9 mouse cellular contexts compared by ENCODE assay signal in genomic region chr16:45009634-45010033, GRCm38 (mm10).
DNase-seq lines count a peak whose midpoint lies in the region.
"Had no signal": no experiment of that assay in that cellular context is flagged by ENCODE, and none has a peak within 500 bp of the region (broad histone marks: within the 10 kb centered on the region; RNA-seq: fewer than 3 reads in every experiment).

No protein-coding gene starts in this region.

- DNase-seq in ovary, postnatal 36 days (ENCODE audit: low spot score) = peak; percentile 20
- no peak for DNase-seq in ovary, postnatal 10 days (ENCODE audit: low spot score)
- DNase-seq in heart, adult 11 months = peak; percentile 99
- peak; percentile 64 to 77 for DNase-seq in heart, postnatal 10 days
- peak; percentile 45 for DNase-seq in testis, postnatal 10 days (ENCODE audit: low spot score)
- no peak for DNase-seq in layer of hippocampus, adult 9-11 months
- no peak for DNase-seq in layer of hippocampus, postnatal 14 days (ENCODE audit: low spot score in 2 of 2)
- DNase-seq in thymus, postnatal 36 days = no peak
- DNase-seq: kidney, adult 18-20 months had no signal

- intact Hi-C loops in heart, postnatal 10 days (cut with DNase I) = no loop called here

Comparison
In these comparisons a context has a peak if more than half of its experiments do, and no peak if none do; other contexts are left out.
1. DNase-seq: peak in ovary, postnatal 36 days (single experiment), heart, adult 11 months (single experiment), heart, postnatal 10 days (2 of 2) and testis, postnatal 10 days (single experiment); none in ovary, postnatal 10 days (single experiment), layer of hippocampus, adult 9-11 months (single experiment), layer of hippocampus, postnatal 14 days (0 of 2) and thymus, postnatal 36 days (0 of 2).